Mouse (Mus musculus): ENCODE results near the gene Cphx1. TPM values are rescaled to one million over a fixed set of nuclear protein-coding genes. Genes with fewer than 3 reads are reported as not detected.
"Not testable (repeated sequence)": the region's sequence is repeated elsewhere in the genome, so short reads cannot be mapped to it uniquely, and the experiment has no call there.

The Cphx1 gene
- polyA plus RNA-seq (2015; fragmentation: Nextera tagmentation; extraction: Ambion mirVana) = not detected in 2 replicates

- H3K27ac ChIP-seq; H3K36me3 ChIP-seq (replicated peaks); H3K27me3 ChIP-seq (replicated peaks); ATAC-seq (replicated peaks); H3K4me3 ChIP-seq; H3K4me2 ChIP-seq; H3K9me3 ChIP-seq; H3K9ac ChIP-seq; H3K4me1 ChIP-seq: not testable (repeated sequence)
- no CpG with 5 or more reads among the region's 8 CpGs for WGBS
These were observed at the start of gene Cphx1 for GRCm38 (mm10) chr14:25938004-25938403. TSS of gene Cphx1 (plus strand) at chr14:25938304.

- not testable (repeated sequence) for H3K27me3 ChIP-seq (replicated peaks); H3K9ac ChIP-seq; H3K27ac ChIP-seq; H3K4me1 ChIP-seq; H3K9me3 ChIP-seq; ATAC-seq (replicated peaks); H3K36me3 ChIP-seq (replicated peaks); H3K4me3 ChIP-seq; H3K4me2 ChIP-seq
- WGBS = no CpG with 5 or more reads among the region's 3 CpGs
These were observed 43.5 kb upstream of the Cphx1 start for GRCm38 (mm10) chr14:25894566-25894965.

GRCm38 (mm10) chr14:25895686-25896085 is 42.4 kb upstream of the Cphx1 start:
- H3K27ac ChIP-seq; ATAC-seq (replicated peaks); H3K36me3 ChIP-seq (replicated peaks); H3K9me3 ChIP-seq; H3K4me1 ChIP-seq; H3K9ac ChIP-seq; H3K4me3 ChIP-seq; H3K27me3 ChIP-seq (replicated peaks); H3K4me2 ChIP-seq: not testable (repeated sequence)
- WGBS = no CpG with 5 or more reads among the region's 7 CpGs

- not testable (repeated sequence) for H3K36me3 ChIP-seq (replicated peaks); H3K27ac ChIP-seq; H3K4me2 ChIP-seq; H3K27me3 ChIP-seq (replicated peaks); ATAC-seq (replicated peaks); H3K4me3 ChIP-seq; H3K9ac ChIP-seq; H3K9me3 ChIP-seq; H3K4me1 ChIP-seq
- no CpG with 5 or more reads among the region's 10 CpGs for WGBS
These were observed 35.1 kb upstream of the Cphx1 start, which contains the start of gene Plac9a for GRCm38 (mm10) chr14:25903000-25903399. TSS of gene Plac9a (minus strand) at chr14:25903100.

- not testable (repeated sequence) for H3K27ac ChIP-seq; H3K27me3 ChIP-seq (replicated peaks); H3K4me2 ChIP-seq; H3K4me1 ChIP-seq; H3K9ac ChIP-seq; H3K4me3 ChIP-seq; H3K9me3 ChIP-seq; H3K36me3 ChIP-seq (replicated peaks); ATAC-seq (replicated peaks)
- 13% methylated on average over 1 of the region's 5 CpGs for WGBS
These were observed 32.9 kb upstream of the Cphx1 start for GRCm38 (mm10) chr14:25905243-25905642.

- H3K27me3 ChIP-seq (replicated peaks); H3K36me3 ChIP-seq (replicated peaks); H3K9ac ChIP-seq; H3K9me3 ChIP-seq; H3K4me2 ChIP-seq; ATAC-seq (replicated peaks); H3K4me3 ChIP-seq; H3K27ac ChIP-seq; H3K4me1 ChIP-seq: not testable (repeated sequence)
- WGBS = no CpG with 5 or more reads among the region's 9 CpGs
These were observed 30.8 kb upstream of the Cphx1 start for GRCm38 (mm10) chr14:25907272-25907671.

- not testable (repeated sequence) for H3K27ac ChIP-seq; H3K4me1 ChIP-seq; H3K9ac ChIP-seq; H3K36me3 ChIP-seq (replicated peaks); H3K4me2 ChIP-seq; H3K4me3 ChIP-seq; H3K27me3 ChIP-seq (replicated peaks); H3K9me3 ChIP-seq; ATAC-seq (replicated peaks)
- WGBS = no CpG with 5 or more reads among the region's 8 CpGs
These were observed 29.1 kb upstream of the Cphx1 start for GRCm38 (mm10) chr14:25908976-25909375.

GRCm38 (mm10) chr14:25918427-25919170 is 19.5 kb upstream of the Cphx1 start:
- H3K27ac ChIP-seq; ATAC-seq (replicated peaks): not testable (repeated sequence)
- WGBS = no CpG with 5 or more reads among the region's 5 CpGs

GRCm38 (mm10) chr14:25926814-25927561 is 11.1 kb upstream of the Cphx1 start:
- H3K4me1 ChIP-seq; H3K27me3 ChIP-seq (replicated peaks); H3K36me3 ChIP-seq (replicated peaks); H3K9me3 ChIP-seq; H3K9ac ChIP-seq; H3K4me2 ChIP-seq; H3K27ac ChIP-seq; H3K4me3 ChIP-seq: not testable (repeated sequence)
- ATAC-seq (replicated peaks) = peak; percentile 94
- no CpG with 5 or more reads among the region's 44 CpGs for WGBS

More at GRCm38 (mm10) chr14:25918427-25919170, 19.5 kb upstream of the Cphx1 start:
- H3K4me1 ChIP-seq; H3K27me3 ChIP-seq (replicated peaks); H3K4me3 ChIP-seq; H3K36me3 ChIP-seq (replicated peaks); H3K9ac ChIP-seq; H3K9me3 ChIP-seq; H3K4me2 ChIP-seq: not testable (repeated sequence)

- H3K27me3 ChIP-seq (replicated peaks); H3K9me3 ChIP-seq; H3K4me2 ChIP-seq; H3K36me3 ChIP-seq (replicated peaks); H3K4me1 ChIP-seq; H3K9ac ChIP-seq; H3K4me3 ChIP-seq; H3K27ac ChIP-seq: not testable (repeated sequence)
- no CpG with 5 or more reads among the region's 10 CpGs for WGBS
- ATAC-seq (replicated peaks) = peak; percentile 89
These were observed 10.6 kb upstream of the Cphx1 start, which contains the start of gene Tmem254a for GRCm38 (mm10) chr14:25927562-25927881. TSS of gene Tmem254a (minus strand) at chr14:25927672.

- not testable (repeated sequence) for H3K4me3 ChIP-seq; H3K27me3 ChIP-seq (replicated peaks); H3K4me1 ChIP-seq; ATAC-seq (replicated peaks); H3K9me3 ChIP-seq; H3K9ac ChIP-seq; H3K4me2 ChIP-seq; H3K36me3 ChIP-seq (replicated peaks); H3K27ac ChIP-seq
- WGBS = no CpG with 5 or more reads among the region's 5 CpGs
These were observed 1.1 kb upstream of the Cphx1 start for GRCm38 (mm10) chr14:25936867-25937630.

GRCm38 (mm10) chr14:25957861-25958260 is 19.8 kb downstream of the Cphx1 start:
- no CpG with 5 or more reads among the region's 3 CpGs for WGBS

More at GRCm38 (mm10) chr14:25957861-25958260, 19.8 kb downstream of the Cphx1 start:
- H3K9me3 ChIP-seq; H3K4me1 ChIP-seq; H3K4me2 ChIP-seq; H3K36me3 ChIP-seq (replicated peaks); H3K27me3 ChIP-seq (replicated peaks); H3K4me3 ChIP-seq; H3K9ac ChIP-seq; ATAC-seq (replicated peaks); H3K27ac ChIP-seq: not testable (repeated sequence)
